Mouse (Mus musculus) cortical plate, adult 2 months (tissue): ENCODE data around the gene B3gnt2.

Experiments used
- CTCF ChIP-seq: fragments of 200-500 bp; IDR thresholded peaks from 2 replicates; pipeline ENCODE4 v1.5.1; 2011; ENCODE audit warnings: mild to moderate bottlenecking, control low read depth, low read length; ENCODE audit not compliant: insufficient read depth; ENCODE audit errors: extremely low read depth
- POLR2A ChIP-seq: fragments of 200-500 bp; IDR thresholded peaks from 2 replicates; pipeline ENCODE4 v1.6.1; 2011; ENCODE audit warnings: mild to moderate bottlenecking, low read length, control low read depth; ENCODE audit not compliant: insufficient read depth; ENCODE audit errors: extremely low read depth

DNA sequence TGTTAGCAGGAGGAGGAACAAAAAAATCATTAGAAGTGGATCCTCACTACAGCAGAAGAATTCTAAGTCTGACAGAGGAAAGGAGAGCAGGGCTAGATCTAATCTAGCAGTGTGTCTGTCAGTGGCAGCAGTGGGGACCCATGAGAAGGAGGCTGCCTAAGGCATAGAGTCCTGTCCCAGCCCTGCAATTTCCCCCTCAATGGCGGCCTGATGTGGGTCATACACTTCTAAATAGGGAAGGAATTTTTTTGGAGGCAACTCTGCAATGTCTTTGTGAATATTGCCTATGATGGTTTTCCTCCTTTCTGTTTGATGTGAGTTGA lies 66.9 kb downstream of the B3gnt2 start:
- TF ChIP-seq CTCF: no peak
- TF ChIP-seq POLR2A: no peak
